Mouse (Mus musculus) right cerebral cortex, postnatal 25 days (tissue): ENCODE data around the gene Optn.

Source experiments
- DNase-seq: peaks from one replicate; pipeline ENCODE4 v3.0.0; 2022

Gene Optn

DNA sequence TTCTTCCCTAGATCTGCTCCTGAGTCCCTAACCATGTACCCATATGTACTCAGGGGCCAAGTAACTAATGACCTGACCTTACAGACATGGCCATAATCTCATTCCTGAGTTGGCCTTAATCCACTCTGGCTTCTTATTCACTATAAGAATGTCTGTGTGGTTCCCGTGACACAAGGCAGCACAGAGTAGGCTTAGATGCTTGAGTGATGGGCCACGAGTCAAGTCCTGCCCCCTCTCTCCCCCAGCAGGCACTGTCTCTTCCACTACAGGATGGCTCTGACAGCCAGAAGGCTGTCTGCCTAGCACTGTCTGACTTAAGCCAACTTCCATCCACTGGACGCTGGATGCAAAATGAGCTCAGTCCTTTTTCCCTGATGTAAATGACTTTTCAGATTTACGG is 3.9 kb downstream of the Optn start:
- no peak for DNase-seq

DNA sequence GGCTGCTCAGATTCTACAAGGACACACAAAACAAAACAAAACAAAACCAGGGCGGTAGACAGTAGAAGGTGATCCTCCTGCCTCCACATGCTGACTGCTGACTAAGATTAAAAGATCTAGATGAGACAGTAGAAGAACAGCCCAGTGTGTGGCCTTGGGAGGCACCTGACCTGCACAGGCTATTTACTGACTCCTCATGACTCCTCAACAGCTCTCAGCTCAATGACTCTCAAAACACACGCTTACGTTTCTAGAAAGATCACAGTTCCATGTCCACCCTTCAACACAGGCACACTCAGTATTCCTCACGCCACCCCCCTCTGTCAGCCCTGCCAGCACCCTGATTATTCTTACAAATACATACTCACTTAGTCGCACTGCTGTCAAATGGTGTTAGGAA is 5.4 kb downstream of the Optn start:
- DNase-seq, result no peak

DNA sequence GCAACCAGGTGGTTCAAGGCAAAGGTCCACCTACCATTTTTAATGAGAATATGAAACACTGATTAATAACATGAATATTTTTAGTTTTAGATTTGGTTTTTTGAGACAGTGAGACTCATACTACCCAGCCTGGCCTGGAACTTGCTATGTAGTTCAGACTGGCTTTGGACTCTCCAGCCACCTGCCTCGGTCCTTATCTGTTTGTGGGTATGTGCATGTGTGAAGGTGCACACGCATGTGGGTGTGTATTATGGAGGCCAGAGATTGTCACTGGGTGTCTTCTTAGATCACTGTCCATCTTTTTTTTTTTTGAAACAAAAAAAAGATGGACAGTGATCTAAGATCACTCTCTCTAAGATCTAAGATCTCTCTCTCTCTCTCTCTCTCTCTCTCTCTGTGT is 13.3 kb downstream of the Optn start:
- no peak for DNase-seq

DNA sequence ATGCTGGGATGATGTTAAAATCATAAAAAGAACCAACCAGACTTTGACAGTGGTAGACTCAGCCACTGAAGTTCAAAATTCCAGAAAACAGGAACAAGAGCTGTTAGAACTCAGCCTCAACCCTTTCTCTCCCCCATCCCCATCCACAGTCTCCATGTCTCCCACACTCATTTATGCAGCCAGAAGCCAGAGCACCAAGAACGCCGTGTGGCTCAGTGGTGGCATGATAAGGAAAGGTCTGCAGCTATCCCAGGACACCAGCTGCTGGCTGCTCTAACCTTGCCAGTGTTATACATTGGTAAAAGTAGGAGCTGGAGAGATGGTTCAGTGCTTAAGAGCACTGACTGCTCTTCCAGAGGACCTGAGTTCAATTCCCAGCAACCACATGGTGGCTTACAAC is 16.8 kb downstream of the Optn start:
- DNase-seq, result no peak

DNA sequence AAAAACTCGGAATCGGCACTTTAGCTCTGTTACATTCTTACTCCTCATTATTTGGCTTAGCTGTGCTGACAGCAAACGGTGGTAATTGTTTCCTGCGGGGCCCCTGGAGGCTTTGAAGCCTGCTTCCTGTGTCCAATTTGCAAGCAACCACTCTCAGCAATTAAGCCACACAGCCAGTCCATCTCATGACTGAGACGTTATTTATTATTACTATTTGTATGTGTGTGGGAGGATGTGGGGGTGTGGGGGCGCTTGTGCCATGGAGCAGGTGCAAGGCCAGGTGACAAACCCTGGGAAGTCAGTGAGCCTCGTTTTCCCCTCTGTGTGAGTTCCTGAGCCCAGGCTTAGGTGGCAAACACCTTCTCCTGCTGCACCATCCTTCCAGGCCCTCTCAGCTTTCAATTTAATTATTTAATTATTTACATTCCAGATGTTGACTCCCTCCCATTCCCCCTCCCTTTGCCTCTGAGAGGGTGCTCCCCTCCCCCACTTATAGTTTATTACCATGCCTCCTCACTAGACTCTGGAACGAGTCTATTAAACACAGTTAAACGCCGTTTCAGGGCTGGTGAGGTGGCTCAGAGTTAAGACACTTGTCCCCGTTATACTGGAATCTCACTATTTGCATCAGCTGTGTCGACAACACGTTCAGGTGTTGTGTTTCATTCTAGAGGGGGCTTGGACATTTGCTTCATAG is 18.4 kb downstream of the Optn start:
- no peak for DNase-seq

DNA sequence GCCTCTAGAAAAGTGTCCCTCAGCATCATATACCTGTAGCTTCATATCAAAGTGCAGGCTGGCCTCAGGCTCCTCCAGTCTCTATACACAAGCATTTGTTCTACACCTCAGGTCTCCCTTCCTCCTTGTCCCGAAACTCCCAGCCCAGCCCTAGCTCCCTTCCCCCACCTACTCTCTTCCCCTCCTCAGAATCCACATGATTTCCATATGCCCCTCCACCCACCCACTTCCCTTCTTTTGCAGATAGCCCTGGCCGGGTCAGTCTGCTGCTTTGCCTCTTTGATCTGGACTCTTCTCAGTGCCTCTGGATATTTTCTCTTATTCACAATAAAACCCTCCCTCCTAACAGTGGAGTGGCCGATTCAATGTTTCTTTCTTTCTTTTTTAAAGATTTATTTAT is 19.5 kb downstream of the Optn start:
- no peak for DNase-seq

DNA sequence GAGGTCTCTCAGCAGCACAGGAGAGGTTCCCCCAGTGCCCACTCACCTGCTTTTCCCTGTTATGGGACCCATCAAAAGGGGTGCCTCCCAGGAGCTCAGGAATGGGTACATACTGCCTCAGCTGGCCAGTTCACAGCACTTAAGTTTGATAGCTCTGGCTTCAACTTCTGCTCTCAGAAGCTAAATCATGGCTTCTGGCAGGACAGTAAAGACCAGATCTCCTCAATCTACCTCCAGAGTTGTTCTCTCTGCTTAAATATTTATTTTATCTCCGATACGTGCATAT is 20.4 kb downstream of the Optn start:
- no peak for DNase-seq

DNA sequence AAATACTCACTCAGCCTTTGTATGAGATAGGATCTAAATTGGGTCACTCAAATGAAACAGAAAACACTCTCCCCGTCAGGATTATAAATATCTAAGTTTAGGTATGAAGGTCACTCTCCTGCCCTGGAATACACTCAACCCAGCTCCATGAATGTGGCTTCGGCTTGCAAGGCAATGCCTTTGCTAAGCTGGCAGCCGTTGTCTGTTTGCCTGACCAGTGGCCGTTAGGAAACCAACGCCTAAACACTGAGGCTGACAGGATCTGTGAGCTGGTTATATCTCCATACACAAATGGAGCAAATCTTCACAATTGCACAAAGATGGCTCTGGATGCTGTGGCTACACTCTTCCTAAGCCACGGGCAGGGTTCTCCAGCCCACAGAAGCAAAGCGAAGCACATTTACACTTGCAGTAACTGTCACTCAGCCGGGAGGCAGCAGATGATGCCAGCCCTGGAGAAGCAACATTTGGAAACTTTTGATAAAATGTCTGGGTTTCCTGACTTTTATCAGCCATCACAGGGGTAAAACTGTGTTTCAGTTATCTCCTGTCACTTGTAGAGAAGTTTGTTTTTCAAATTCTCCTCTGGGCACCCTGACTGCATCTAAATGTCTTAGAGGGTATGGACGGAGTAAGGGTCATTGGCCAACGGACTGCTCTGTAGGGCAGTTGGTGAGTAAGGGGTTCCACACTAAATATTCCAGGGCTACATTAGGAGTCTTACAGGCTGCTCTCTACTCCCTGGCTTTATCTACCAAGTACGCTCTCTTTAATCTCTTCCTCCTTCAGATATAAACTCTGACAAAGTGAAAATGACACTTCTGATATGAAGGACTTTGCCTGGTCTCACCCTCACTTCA is 21.0 kb downstream of the Optn start:
- DNase-seq, result no peak

DNA sequence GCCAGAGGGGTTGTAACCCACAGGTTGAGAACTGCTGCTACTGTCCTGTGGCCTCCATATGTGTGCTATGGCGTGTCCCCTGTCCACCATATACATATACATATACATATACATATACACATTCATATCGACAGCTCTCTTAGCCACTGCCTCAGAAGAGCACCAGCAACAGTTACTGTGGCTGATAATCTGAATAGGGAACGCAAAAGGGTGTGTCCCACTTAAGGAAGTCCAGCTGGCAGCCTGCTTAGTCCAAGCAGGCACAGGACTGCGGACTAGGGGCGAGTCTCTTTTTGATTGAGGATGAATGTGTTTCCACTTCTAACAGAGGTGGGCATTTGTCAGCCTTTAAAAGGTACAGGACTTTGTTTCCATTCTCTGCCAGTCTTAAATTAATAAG is 22.0 kb downstream of the Optn start:
- no peak for DNase-seq

DNA sequence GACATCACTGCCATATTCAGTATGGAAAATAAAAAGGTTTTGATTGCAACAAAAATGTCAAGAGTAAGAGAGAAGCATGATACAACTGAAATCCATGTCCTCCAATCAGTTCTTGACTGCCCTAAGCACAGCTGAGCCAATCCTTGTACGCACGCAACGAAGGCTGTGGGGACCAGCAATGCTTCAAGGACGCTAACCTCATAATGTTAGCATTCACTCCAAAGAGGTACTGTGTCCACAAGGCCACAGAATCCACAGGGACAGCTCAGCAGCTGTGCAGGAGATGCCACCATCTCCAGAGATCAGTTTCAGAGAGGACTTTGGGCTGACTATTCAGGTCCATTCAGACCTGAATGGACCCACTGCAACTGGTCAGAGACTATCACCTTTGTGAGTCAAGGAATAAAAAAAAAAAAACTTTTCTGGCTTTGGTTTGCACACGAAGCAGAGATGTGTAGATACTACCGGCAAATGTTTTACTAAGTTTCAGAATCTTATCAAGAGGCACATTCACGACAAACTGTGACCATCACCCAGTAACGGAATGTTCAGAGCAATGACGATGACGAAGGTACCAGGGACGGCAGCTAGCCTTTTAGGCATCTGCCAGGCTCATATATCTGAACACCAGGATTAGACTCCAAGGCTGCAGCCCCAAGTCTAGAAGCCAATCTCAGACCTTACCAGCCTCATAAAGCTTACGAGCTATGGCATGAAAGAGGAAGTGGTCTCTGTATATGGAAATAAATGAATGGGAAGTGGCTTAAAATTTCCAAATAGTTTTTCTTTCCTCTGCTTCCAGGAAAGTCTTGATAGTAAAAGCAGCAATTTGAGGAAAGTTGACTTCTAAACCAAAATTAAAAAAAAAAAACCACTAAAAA is 23.3 kb downstream of the Optn start:
- no peak for DNase-seq

DNA sequence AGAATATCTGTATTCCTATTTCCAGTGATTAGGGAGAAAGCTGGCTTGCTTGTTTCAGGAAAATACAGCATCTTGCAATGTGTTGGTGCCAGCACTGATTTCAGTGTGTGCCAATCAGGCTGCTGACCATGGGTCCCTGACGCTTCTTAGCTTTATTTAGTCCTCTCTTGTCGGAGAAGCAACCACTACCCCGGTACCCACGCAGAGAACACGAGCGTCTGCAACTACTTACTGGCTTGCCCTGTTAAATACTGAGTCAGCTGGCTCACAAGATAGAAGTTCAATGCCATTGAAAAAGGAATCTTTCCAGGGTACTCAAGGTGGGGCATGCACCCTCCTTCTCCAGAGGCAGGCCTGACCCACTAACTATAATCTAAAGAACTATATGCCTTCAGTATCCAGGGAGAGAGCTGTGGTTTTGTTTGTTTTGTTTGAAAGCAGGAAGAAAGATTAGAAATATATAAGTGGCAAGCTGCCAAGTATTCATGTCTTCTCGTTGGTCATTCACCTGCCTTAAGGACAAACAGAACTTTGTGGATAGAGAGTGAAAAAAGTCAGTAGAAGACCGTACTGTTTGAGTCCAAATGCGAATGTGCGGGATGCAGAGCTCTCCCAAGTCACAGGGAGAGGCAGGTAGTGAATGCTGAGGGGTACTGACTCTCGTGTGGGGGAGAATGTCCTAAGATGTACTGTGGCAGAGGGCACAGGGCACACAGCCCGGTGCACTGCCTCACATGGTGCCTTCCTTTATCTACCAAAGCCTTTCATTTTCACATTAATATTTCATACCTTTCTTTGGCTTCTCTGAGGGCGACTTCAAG is 24.3 kb downstream of the Optn start:
- DNase-seq, result no peak

DNA sequence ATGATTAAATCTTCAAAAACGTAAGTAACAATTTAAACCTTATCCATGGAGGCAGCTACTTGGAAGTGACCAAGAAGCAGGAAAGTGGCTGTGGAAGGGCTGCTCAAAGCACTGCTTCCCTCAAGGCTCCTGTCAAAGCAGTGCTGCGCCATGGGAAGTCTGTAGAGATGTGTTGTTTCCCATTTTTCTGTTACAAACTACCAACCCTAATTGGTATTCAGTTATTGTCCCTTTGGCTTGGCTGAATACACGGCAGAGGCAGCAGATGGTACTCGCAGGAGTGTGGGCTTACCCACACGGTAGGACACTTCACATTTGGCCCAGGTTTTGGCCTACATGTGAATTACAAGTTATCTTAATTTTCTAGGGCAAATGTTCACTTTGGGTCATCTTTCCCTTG is 25.5 kb downstream of the Optn start:
- DNase-seq, result no peak

DNA sequence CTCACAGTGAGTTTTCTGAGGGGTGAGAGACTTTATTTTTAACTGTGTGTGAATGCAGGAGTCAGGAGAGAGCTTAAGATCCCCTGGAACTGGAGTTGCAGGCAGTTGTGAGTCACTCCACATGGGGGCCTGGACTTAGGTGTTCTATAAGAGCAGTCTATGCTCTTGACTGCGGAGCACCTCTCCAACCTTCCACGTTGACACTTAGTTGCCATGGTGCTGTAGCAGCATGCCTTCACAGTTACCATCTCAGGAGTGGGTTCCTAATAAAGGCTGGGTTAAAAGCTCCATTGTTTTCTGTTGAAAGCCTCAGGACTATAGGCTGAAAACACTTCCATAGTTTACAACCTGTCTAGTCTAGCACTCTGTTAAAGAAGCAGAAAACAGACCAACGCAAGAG is 26.5 kb downstream of the Optn start:
- no peak for DNase-seq

DNA sequence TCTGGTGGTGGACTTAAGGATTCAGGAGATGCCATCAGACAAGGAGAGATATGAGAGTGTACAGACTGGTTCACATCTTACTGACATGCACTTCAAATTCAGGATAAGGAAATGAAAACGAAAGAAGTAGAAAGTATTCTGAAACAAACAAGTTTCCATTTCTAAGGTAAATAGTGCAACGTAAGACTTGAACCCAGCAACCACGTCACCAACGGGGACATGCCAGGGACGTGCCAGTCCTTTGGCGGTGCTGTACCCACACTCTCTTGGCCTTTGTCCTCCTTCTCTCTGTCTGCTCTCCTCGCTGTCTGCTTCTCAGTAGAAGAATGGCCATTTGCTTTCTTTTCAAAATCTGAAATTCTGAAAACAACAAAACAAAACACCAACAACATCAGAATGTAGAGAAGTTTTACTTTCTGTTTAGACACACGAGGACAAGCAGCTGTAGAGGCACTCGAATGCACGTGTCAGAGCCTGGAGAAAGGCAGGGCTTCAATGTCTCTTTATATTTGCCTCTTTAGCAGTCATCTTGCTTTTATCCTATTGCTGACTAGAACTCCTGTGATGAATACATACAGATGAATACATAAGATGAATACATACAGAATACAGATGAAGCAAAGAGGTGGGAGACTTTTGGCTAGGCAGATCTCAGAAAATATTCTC is 27.3 kb downstream of the Optn start:
- no peak for DNase-seq

DNA sequence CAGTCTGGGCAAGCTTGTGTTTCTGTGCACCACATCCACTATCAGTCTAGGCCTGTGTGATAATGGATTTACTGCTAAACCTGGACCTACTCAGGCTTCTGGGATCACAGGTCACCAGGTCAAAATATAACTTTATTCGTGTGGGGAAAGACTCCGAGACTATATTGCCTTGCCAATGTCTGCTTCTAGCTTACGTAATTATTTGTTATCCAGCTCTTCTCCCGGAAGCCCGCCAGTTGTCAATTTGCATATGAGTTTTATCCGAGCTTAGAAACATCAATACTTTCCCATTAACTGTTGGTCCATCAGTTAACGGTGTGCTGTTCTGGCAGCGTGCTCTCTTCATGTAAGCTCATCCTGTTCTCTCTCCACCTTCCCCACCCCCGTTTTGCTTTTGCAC is 28.6 kb downstream of the Optn start:
- no peak for DNase-seq

DNA sequence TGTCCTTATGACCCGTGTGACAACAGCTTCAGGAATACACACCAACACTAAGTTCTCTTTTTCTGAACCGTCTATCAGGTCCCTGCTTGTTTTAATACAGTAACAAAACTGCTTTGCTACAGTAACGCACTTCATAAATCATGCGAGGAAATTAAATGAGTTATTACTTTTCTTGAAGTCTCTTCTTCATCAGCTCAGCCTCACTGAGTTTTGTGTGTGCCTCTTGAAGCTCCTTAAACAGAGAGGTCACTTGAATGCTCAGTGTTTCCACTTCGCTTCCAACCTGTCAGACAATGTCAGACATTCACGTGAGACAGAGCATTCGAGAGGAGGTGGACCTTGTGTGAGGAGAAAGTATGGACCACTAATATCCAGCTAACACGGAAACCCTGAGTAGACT is 29.1 kb downstream of the Optn start:
- no peak for DNase-seq

DNA sequence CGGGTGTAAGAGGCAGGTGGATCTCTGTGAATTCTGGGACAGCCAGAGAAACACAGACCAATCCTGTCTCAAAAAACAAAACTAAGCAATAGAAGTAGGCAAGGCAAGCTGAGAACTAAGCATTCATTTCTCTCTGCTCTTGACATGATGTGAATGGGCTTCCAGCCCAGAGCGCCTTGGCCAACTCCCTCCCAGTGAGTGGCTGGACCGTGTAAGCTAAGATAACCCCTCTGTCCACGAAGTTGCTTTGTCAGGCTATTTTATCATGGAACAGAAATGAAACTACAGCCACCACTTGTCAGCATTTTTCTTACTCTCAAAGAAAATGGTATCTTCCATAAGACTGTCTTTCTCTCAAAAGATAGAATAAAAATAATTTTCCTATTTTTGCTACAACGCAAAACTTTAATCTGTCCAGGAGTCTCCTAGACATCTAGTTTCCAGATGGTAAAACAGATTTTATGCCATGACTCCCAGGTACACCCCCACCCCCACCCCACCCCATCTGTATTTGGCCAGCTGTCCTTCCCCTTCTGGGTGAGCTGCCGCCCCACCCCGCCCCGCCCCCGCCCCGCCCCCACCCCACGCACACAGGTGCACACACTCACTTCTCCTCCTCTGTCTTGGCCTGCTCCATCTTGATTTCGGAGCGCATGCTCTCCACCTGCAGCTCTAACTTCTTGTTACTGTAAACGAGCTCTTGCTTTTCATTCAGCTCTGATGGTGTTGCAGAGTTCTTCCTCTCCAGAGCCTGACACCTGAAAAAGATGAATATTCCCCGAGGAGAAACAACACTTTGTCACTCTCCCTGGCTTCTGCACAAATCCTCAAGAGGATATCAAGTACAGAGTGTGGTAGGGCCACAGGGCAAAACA is 30.1 kb downstream of the Optn start:
- DNase-seq, result no peak

DNA sequence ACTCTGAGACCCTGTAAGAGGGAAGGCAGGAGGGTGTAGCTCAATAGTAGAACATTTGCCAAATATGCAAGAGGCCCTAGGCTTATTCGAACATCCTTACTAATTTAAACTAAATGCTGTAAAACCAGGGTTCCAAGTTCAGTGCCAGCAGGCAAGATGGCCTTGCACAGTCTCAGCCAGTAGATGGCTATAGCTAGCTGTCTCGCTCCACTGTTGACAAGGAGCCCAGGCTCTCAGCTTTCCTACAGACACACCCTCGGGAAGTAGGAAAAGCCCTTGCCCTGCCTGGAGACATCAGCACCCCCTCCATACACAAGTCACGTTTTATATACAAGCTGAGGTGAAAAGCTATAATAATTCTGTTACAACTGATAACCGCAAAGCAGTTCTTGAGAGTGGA is 31.2 kb downstream of the Optn start:
- no peak for DNase-seq

DNA sequence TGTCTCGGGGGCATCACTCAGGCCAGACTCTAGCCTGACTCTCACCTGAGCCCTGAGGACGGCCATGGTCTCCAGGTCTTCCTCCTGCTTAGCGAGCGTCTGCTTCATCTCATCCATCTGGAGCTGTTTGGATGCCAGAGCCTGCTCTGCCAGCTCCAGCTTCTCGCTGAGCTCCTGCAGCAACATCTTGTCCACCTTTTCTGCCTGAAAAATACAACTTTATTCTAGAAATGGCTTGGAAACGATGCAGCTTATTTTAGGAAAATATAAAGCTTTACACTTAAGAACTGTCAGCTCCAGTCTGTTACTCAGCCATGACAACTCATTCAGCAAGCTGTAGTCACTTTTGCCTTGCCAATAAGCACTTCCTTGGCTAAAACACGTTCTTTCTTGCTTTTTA is 32.6 kb downstream of the Optn start:
- peak; percentile 54 for DNase-seq

DNA sequence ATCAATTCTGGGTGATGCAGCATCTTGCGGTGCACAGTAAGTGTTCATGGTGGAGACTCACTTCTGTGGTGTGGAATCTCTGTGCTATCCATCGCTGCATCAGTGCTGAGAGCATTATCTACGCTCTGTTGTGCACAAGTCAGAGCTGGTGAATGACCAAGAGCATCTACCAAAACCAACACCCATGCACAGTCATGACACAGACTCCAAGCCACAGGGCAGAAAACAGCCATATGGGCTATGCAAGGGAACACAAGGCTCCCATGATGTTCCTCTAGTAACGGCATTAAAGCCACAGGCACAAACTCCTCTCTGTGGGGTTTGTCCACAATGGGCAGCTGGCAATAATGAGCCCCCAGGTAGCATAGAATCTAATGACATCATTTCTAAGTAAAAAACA is 34.0 kb downstream of the Optn start:
- no peak for DNase-seq

DNA sequence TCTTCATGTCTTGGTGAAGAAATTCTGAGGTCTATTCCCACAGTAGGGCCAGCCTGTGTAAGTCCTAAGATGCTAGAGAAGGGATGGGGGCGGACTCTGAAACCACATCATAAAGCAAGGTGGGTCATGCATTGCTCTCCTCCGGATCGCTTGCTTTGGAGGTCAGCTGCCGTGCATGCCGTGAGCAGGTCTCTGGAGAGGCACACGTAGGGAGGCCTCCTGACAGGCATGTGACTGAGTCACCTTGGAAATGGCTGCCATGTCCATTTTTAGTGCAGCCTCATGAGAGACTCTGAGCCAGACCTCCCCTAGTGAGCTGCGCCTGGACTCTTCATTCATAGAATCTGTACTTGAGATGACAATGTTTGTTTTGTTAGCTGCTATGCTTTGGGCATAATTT is 35.8 kb downstream of the Optn start:
- DNase-seq, result no peak
